Comparison of ENCODE assay signal across 10 mouse cellular contexts in genomic region chr9:56638226-56638905, GRCm38 (mm10).
DNase-seq lines count a peak whose midpoint lies in the region; ATAC-seq lines count a peak whose summit lies in the region.
"Had no signal": no experiment of that assay in that cellular context is flagged by ENCODE, and none has a peak within 500 bp of the region (broad histone marks: within the 10 kb centered on the region; RNA-seq: fewer than 3 reads in every experiment).

No protein-coding gene starts in this region.

- WGBS in midbrain, embryonic 10.5 days: 55% methylated on average over 8 of the region's 8 CpGs
- WGBS in midbrain, embryonic 15.5 days: 59% methylated on average over 8 of the region's 8 CpGs

- H3K4me1 ChIP-seq in midbrain, embryonic 10.5 days: peaks cover 45% of the 10 kb centered on the region
- peaks cover 28% of the 10 kb centered on the region for H3K4me1 ChIP-seq in midbrain, embryonic 15.5 days

- H3K27me3 ChIP-seq in midbrain, embryonic 10.5 days (ENCODE audit: low read depth, poor library complexity, severe bottlenecking): peaks cover 63% of the 10 kb centered on the region
- peaks cover 7% of the 10 kb centered on the region; the same call in 1 of the 2 replicates for H3K27me3 ChIP-seq in midbrain, embryonic 15.5 days (replicated peaks)

- H3K27ac ChIP-seq in midbrain, embryonic 10.5 days (replicated peaks): no peak overlapping the region
- H3K27ac ChIP-seq in midbrain, embryonic 15.5 days: no peak overlapping the region
- H3K27ac ChIP-seq: hindbrain, embryonic 15.5 days; neural tube, embryonic 12.5 days had no signal

- H3K4me2 ChIP-seq in midbrain, embryonic 15.5 days: no peak overlapping the region

- no peaks in the 10 kb centered on the region for H3K9me3 ChIP-seq in midbrain, embryonic 10.5 days (replicated peaks)
- no peaks in the 10 kb centered on the region for H3K9me3 ChIP-seq in midbrain, embryonic 15.5 days
- H3K9me3 ChIP-seq: hindbrain, embryonic 15.5 days; neural tube, embryonic 12.5 days had no signal

- no peak overlapping the region for H3K9ac ChIP-seq in midbrain, embryonic 15.5 days
- H3K9ac ChIP-seq: hindbrain, embryonic 15.5 days; neural tube, embryonic 12.5 days had no signal

- DNase-seq in cerebellum, postnatal 36 days: peak; percentile 45
- peak; percentile 46 for DNase-seq in midbrain, embryonic 10.5 days (ENCODE audit: low spot score)
- peak; percentile 50 for DNase-seq in kidney, postnatal 10 days
- DNase-seq in thymus, postnatal 25 days: peak; percentile 36
- no peak for DNase-seq in gastrocnemius, adult 18-20 months (ENCODE audit: low spot score)
- no peak for DNase-seq in spleen, postnatal 10 days (ENCODE audit: low spot score in 2 of 2)

- no peak overlapping the region for H3K4me3 ChIP-seq in midbrain, embryonic 10.5 days
- no peak overlapping the region for H3K4me3 ChIP-seq in midbrain, embryonic 15.5 days
- H3K4me3 ChIP-seq: neural tube, embryonic 12.5 days had no signal

- no peak for ATAC-seq in cerebellum, adult (ENCODE audit: insufficient number of reproducible peaks, low FRiP score, low TSS enrichment)
- ATAC-seq in midbrain, embryonic 15.5 days (replicated peaks): no peak

- H3K36me3 ChIP-seq in midbrain, embryonic 10.5 days: no peaks in the 10 kb centered on the region
- no peaks in the 10 kb centered on the region for H3K36me3 ChIP-seq in midbrain, embryonic 15.5 days (replicated peaks)
- H3K36me3 ChIP-seq: hindbrain, embryonic 15.5 days; neural tube, embryonic 12.5 days had no signal

Comparison
In these comparisons a context has a peak if more than half of its experiments do, and no peak if none do; other contexts are left out.
1. DNase-seq: peak in cerebellum, postnatal 36 days (2 of 2), midbrain, embryonic 10.5 days (single experiment), kidney, postnatal 10 days (single experiment) and thymus, postnatal 25 days (single experiment); none in gastrocnemius, adult 18-20 months (single experiment) and spleen, postnatal 10 days (0 of 2).